8 mouse cellular contexts compared by ENCODE assay signal in genomic region chr1:36737300-36737699, GRCm38 (mm10). TPM values are rescaled to one million over a fixed set of nuclear protein-coding genes. Genes with fewer than 3 reads are reported as not detected.
A peak's percentile ranks its signal among the peaks of the same experiment; 100 is the strongest.
DNase-seq lines count a peak whose midpoint lies in the region; ATAC-seq and TF ChIP-seq lines count a peak whose summit lies in the region.
"Had no signal": no experiment of that assay in that cellular context is flagged by ENCODE, and none has a peak within 500 bp of the region (broad histone marks: within the 10 kb centered on the region; RNA-seq: fewer than 3 reads in every experiment).

No protein-coding gene starts in this region.

- TF ChIP-seq EP300 in MEL (IDR thresholded peaks at IDR 0.05; ENCODE audit: low read depth in 1 of 2, low read length in 2 of 2) = no peak

- no peaks in the 10 kb centered on the region; a peak in 2 of 4 replicates for H3K27me3 ChIP-seq in MEL (ENCODE audit: control insufficient read depth in 1 of 2, insufficient read depth in 2 of 2, low read length in 2 of 2)

- H3K79me2 ChIP-seq in MEL (ENCODE audit: control insufficient read depth, insufficient read depth, low read length, poor library complexity) = no peaks in the 10 kb centered on the region

- TF ChIP-seq POLR2A in MEL (IDR thresholded peaks at IDR 0.05; ENCODE audit: control insufficient read depth in 1 of 2, insufficient read depth in 1 of 2, low read depth in 1 of 2, low read length in 2 of 2, poor library complexity in 1 of 2) = no peak
- TF ChIP-seq POLR2A in bone marrow macrophage, adult 2 months (IDR thresholded peaks at IDR 0.05; ENCODE audit: borderline replicate concordance, low read depth, low read length) = no peak

- H3K9me3 ChIP-seq in MEL (replicated peaks; ENCODE audit: insufficient read depth, low read length) = no peaks in the 10 kb centered on the region
- H3K9me3 ChIP-seq: megakaryocyte, embryonic 14.5 days had no signal

- H3K27ac ChIP-seq in MEL (ENCODE audit: control insufficient read depth, low read depth, low read length) = no peak overlapping the region
- no peak overlapping the region for H3K27ac ChIP-seq in bone marrow macrophage, adult 2 months (ENCODE audit: insufficient read depth, low read depth, low read length)

- ATAC-seq in erythroblast, adult 5-6 weeks (replicated peaks; ENCODE audit: low FRiP score, poor library complexity, severe bottlenecking) = peak; percentile 89

- H3K4me3 ChIP-seq in MEL (ENCODE audit: control insufficient read depth in 1 of 2, insufficient read depth in 1 of 2, low read depth in 2 of 2, low read length in 2 of 2) = no peak overlapping the region
- no peak overlapping the region for H3K4me3 ChIP-seq in bone marrow macrophage, adult 2 months (ENCODE audit: insufficient read depth, low read length)
- H3K4me3 ChIP-seq: megakaryocyte, embryonic 14.5 days had no signal

- H3K4me1 ChIP-seq in MEL (ENCODE audit: control insufficient read depth in 1 of 2, insufficient read depth in 2 of 2, low read length in 2 of 2) = peaks cover 0 to 2% of the 10 kb centered on the region in 2 experiments; a peak in 1 of 4 replicates
- no peaks in the 10 kb centered on the region for H3K4me1 ChIP-seq in bone marrow macrophage, adult 2 months (ENCODE audit: control insufficient read depth, insufficient read depth, low read length)

- peak; percentile 69 to 90 (median 76) for TF ChIP-seq CTCF in MEL (IDR thresholded peaks at IDR 0.05 in 2 of 3, conservative IDR thresholded peaks at IDR 0.05 in 1 of 3; ENCODE audit: control insufficient read depth in 1 of 3, insufficient read depth in 1 of 3, low read depth in 2 of 3, low read length in 3 of 3, poor library complexity in 1 of 3, severe bottlenecking in 1 of 3)
- TF ChIP-seq CTCF in bone marrow macrophage, adult 2 months (IDR thresholded peaks at IDR 0.05; ENCODE audit: low read depth, low read length) = peak; percentile 10; the same call in 1 of the 2 replicates

- peak; percentile 86 for DNase-seq in MEL (ENCODE audit: low read depth, low spot score)
- DNase-seq in heart, postnatal 10 days = peak; percentile 84 to 90
- DNase-seq in layer of hippocampus, adult 9-10 months (ENCODE audit: low spot score) = peak; percentile 89
- DNase-seq in lung, postnatal 4 days = peak; percentile 50 to 82
- peak; percentile 74 for DNase-seq in right cerebral cortex, postnatal 25 days

- TF ChIP-seq RAD21 in MEL (IDR thresholded peaks at IDR 0.05; ENCODE audit: low read depth, low read length) = peak; percentile 82

- intact Hi-C loops in heart, postnatal 10 days (cut with DNase I) = loop anchor here (2.0 kb wide), 1 partner anchor 514 kb away; no protein-coding TSS in a partner anchor

- H3K9ac ChIP-seq in MEL (ENCODE audit: control insufficient read depth, low read depth, low read length, poor library complexity, severe bottlenecking) = no peak overlapping the region

- no peaks in the 10 kb centered on the region; a peak in 1 of 4 replicates for H3K36me3 ChIP-seq in MEL (ENCODE audit: control insufficient read depth in 1 of 2, insufficient read depth in 2 of 2, low read length in 2 of 2)

TF ChIP-seq in MEL, 35 proteins besides CTCF, POLR2A, EP300 and RAD21:
- peak; percentile 71 for TF ChIP-seq SMC3 (IDR thresholded peaks at IDR 0.05; ENCODE audit: low read depth, low read length)
- no peak for TF ChIP-seq GATA1 (IDR thresholded peaks at IDR 0.05; ENCODE audit: low read depth, low read length)
- no peak for TF ChIP-seq ELF1 (IDR thresholded peaks at IDR 0.05; ENCODE audit: low read depth, low read length)
- TF ChIP-seq CHD2 (IDR thresholded peaks at IDR 0.05; ENCODE audit: low read length) = no peak
- TF ChIP-seq CHD1 (IDR thresholded peaks at IDR 0.05; ENCODE audit: low read depth, low read length) = no peak
- TF ChIP-seq JUND (IDR thresholded peaks at IDR 0.05; ENCODE audit: low read depth, low read length) = no peak
- TF ChIP-seq MAFK (IDR thresholded peaks at IDR 0.05; ENCODE audit: borderline replicate concordance, low read depth, low read length) = no peak
- no peak for TF ChIP-seq POLR2AphosphoS5 (IDR thresholded peaks at IDR 0.05; ENCODE audit: borderline replicate concordance, low read depth, low read length)
- peak; percentile 65 for TF ChIP-seq ZC3H11A (IDR thresholded peaks at IDR 0.05; ENCODE audit: low read depth, low read length)

RNA-seq across cellular contexts. Expression of gene Actr1b, which starts 23.1 kb away (rescaled TPM):
- total RNA-seq in MEL (2012; rRNA removed) = 71.0 and 86.1 TPM in 2 replicates
- 100 to 1,000 TPM in 1 of 2 experiments, not detected in 1; 106 TPM for polyA plus RNA-seq in MEL (2012; ENCODE audit: insufficient read depth in 1 of 2, insufficient read length in 2 of 2, low read depth in 1 of 2, low replicate concordance in 2 of 2, missing spikeins in 1 of 2)
- 41.9 and 43.7 TPM in 2 replicates for polyA plus RNA-seq in bone marrow macrophage, adult 2 months (2012; ENCODE audit: insufficient read depth, insufficient read length, missing spikeins)
- 3.6 and 4.2 TPM in 2 replicates for total RNA-seq in erythroblast, adult 5-6 weeks (2015; ENCODE audit: low replicate concordance)
- total RNA-seq in erythroblast, adult 5-6 weeks (2017; ENCODE audit: low replicate concordance) = 6.2 and 9.6 TPM in 2 replicates
- total RNA-seq in heart, postnatal 10 days (2021) = 100 to 1,000 TPM; 118 to 127 TPM

RNA-seq across cellular contexts. Expression of gene Zap70, which starts 24.3 kb away (rescaled TPM):
- total RNA-seq in MEL (2012; rRNA removed) = not detected in 2 replicates
- polyA plus RNA-seq in MEL (2012; ENCODE audit: insufficient read depth in 1 of 2, insufficient read length in 2 of 2, low read depth in 1 of 2, low replicate concordance in 2 of 2, missing spikeins in 1 of 2) = not detected
- polyA plus RNA-seq in bone marrow macrophage, adult 2 months (2012; ENCODE audit: insufficient read depth, insufficient read length, missing spikeins) = not detected in 2 replicates
- total RNA-seq in erythroblast, adult 5-6 weeks (2015; ENCODE audit: low replicate concordance) = not detected in 2 replicates
- 0.17 and 0.70 TPM in 2 replicates for total RNA-seq in erythroblast, adult 5-6 weeks (2017; ENCODE audit: low replicate concordance)
- total RNA-seq in heart, postnatal 10 days (2021) = under 1 TPM; 0.27 to 0.57 TPM

RNA-seq across cellular contexts. Expression of gene 4933424G06Rik, which starts 27.4 kb away (rescaled TPM):
- total RNA-seq in MEL (2012; rRNA removed) = not detected in 2 replicates
- polyA plus RNA-seq in MEL (2012; ENCODE audit: insufficient read depth in 1 of 2, insufficient read length in 2 of 2, low read depth in 1 of 2, low replicate concordance in 2 of 2, missing spikeins in 1 of 2) = not detected
- not detected in 2 replicates for polyA plus RNA-seq in bone marrow macrophage, adult 2 months (2012; ENCODE audit: insufficient read depth, insufficient read length, missing spikeins)
- total RNA-seq in erythroblast, adult 5-6 weeks (2015; ENCODE audit: low replicate concordance) = not detected in 2 replicates
- total RNA-seq in erythroblast, adult 5-6 weeks (2017; ENCODE audit: low replicate concordance) = not detected in 2 replicates
- not detected for total RNA-seq in heart, postnatal 10 days (2021)

RNA-seq across cellular contexts. Expression of gene Cox5b, which starts 46.1 kb away (rescaled TPM):
- 498 and 541 TPM in 2 replicates for total RNA-seq in MEL (2012; rRNA removed)
- polyA plus RNA-seq in MEL (2012; ENCODE audit: insufficient read depth in 1 of 2, insufficient read length in 2 of 2, low read depth in 1 of 2, low replicate concordance in 2 of 2, missing spikeins in 1 of 2) = 1,000 to 10,000 TPM in 1 of 2 experiments, not detected in 1; 1,152 TPM
- polyA plus RNA-seq in bone marrow macrophage, adult 2 months (2012; ENCODE audit: insufficient read depth, insufficient read length, missing spikeins) = 491 and 523 TPM in 2 replicates
- 131 and 231 TPM in 2 replicates for total RNA-seq in erythroblast, adult 5-6 weeks (2015; ENCODE audit: low replicate concordance)
- 82.2 and 158 TPM in 2 replicates for total RNA-seq in erythroblast, adult 5-6 weeks (2017; ENCODE audit: low replicate concordance)
- total RNA-seq in heart, postnatal 10 days (2021) = 1,000 to 10,000 TPM; 2,031 to 2,046 TPM

RNA-seq across cellular contexts. Expression of gene Fam178b, which starts 54.3 kb away (rescaled TPM):
- total RNA-seq in MEL (2012; rRNA removed) = 0.19 and 0.33 TPM in 2 replicates
- under 1 TPM in 1 of 2 experiments, not detected in 1; 0.29 TPM for polyA plus RNA-seq in MEL (2012; ENCODE audit: insufficient read depth in 1 of 2, insufficient read length in 2 of 2, low read depth in 1 of 2, low replicate concordance in 2 of 2, missing spikeins in 1 of 2)
- not detected in 2 replicates for polyA plus RNA-seq in bone marrow macrophage, adult 2 months (2012; ENCODE audit: insufficient read depth, insufficient read length, missing spikeins)
- total RNA-seq in erythroblast, adult 5-6 weeks (2015; ENCODE audit: low replicate concordance) = not detected in 2 replicates
- total RNA-seq in erythroblast, adult 5-6 weeks (2017; ENCODE audit: low replicate concordance) = not detected in 2 replicates
- total RNA-seq in heart, postnatal 10 days (2021) = 1 to 10 TPM in 1 of 2 experiments, under 1 TPM in 1; 0.60 to 1.2 TPM
